Mouse (Mus musculus): ENCODE results near the gene Cntnap5a.

- TF ChIP-seq CTCF (IDR thresholded peaks at IDR 0.05; ENCODE audit: low read depth), result no peak
- no peak for TF ChIP-seq EP300 (IDR thresholded peaks at IDR 0.05; ENCODE audit: low read depth)
Observed at GRCm38 (mm10) chr1:116108381-116108780, 423.8 kb downstream of the Cntnap5a start.
